Mouse (Mus musculus) ES-CJ7 (cell line): ENCODE measurements around the gene Olfr572.

Source experiments
- DNase-seq: peaks from one replicate; pipeline ENCODE4 v3.0.0; 2011; ENCODE audit warnings: low read depth, low spot score

The Olfr572 gene

DNA sequence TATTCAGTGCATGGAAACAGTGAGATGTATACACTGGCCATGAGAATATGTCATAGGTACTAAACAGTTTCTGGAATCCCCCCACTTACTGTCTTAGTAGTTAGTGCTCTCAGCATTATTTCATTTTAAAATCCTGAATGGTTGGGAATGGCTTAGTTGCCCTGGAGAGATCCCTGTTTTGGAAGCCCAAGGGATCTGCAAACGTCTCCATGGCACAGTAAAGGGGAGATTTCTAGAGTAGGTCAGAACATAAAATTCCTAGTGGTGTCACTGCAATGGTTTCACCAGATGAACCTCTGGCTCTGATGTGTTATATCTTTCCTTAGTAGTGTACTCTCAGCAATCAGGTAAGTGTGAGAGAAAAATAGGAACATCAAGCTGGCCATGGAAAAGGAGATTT, at the start of gene Olfr572:
Olfr572 (plus strand) TSS at position 301 of the 400 bp plus-strand sequence.
- DNase-seq = no peak

DNA sequence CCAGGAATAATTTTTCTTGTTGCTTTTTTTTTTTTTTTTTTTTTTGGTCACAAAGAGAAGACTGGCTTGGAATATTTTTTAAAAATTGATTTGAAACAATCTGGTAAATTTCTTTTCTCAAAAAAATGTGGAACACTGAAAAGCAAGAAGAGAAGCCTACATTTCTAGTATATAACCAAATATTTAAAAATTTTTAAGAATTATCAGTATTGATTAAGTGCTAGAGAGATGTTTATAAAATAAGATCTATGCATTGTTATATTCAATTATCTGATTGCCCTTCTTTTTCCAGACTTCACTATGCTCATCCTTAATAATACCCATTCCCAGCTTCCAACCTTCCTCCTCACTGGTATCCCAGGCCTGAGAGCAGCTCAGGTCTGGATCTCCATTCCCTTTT, 47.4 kb upstream of the Olfr572 start, which contains the start of gene Olfr568:
Olfr568 (plus strand) TSS at position 301 of the 400 bp plus-strand sequence.
- DNase-seq = no peak

DNA sequence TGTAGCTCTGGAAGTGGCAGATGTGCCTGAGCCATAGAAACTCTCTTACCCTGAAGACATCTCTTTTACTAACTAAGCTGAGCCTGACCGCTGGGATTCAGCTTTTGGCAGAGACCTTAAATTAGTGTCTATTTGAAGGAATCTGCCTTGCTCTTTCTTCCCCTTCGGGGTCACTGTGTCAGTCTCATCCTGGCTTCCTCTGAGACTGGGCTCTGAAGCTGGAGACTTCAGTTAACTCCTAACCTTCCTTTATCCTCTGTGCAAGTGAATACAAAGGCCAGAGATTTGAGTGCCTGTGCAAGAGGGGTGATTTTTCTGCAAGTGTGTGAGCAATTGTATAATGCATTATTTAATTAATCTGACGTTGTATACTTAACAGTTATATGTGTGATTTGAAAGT, 33.4 kb upstream of the Olfr572 start, which contains the start of gene Olfr569:
Olfr569 (minus strand) TSS at position 101 of the 400 bp plus-strand sequence.
- no peak for DNase-seq

DNA sequence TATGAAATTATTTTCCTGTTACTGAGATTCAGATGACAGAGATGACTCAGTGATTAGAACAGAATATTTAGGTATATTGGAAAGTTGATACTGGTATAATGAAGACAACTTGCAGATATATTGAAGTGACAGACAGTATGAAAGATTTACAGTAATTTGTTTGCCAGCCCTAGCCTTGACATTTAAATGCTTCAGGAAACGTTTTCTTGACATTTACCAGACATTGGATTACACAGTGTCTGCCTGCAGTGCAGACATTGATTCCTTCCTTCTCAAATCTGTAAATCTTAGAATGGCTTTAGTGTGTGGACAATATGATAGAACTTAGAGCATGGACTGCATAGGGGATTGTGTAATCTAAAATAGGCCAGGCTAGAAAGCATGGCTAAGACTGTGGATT, 8.9 kb upstream of the Olfr572 start:
- DNase-seq = no peak

GRCm38 (mm10) chr7:102916405-102916804, 7.8 kb upstream of the Olfr572 start:
- DNase-seq = no peak

- DNase-seq = no peak
These were observed 7.0 kb upstream of the Olfr572 start, which contains the start of gene Olfr571 for GRCm38 (mm10) chr7:102917032-102917875. Gene Olfr571, minus strand, starts transcription at chr7:102917536.

DNA sequence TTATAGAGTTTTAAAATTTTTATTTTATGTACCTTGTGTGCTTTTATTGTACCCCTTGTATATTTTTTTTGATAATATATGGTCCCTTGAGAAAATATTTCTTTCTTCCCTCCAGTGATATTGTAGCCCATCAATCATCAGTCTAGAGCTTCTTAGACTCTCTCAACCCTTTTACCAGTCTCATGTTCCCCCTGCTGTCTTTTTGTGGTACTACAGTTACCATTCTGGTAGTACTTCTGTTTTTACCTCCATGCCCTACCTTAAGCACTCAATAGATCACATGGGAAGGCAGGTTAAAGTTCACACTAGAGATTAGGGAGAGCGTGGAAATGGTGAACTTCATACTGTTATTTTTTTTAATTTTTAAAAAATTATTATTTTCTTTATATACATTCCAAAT, 4.6 kb upstream of the Olfr572 start:
- DNase-seq = peak; percentile 72

DNA sequence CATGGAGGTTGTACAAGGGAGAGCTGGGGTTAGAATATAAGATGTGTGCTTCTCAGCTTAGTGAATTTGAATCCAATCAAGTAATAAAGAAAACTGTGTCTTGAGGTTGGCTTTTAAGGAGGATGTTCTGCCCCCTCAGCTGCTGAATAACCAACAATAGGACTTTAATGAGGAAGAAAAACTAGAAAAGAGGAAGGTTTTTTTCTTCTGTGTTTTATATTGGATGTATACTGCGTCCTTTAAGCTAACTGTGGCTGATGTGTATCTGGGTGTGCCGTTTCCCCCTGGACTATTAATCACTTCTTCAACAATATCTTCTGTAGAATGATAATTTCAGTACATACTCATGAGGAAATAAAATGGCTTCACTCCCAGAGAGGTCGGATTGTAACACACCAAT, 2.9 kb downstream of the Olfr572 start:
- no peak for DNase-seq

- no peak for DNase-seq
These were observed 18.3 kb downstream of the Olfr572 start, which contains the start of gene Olfr573-ps1 for GRCm38 (mm10) chr7:102942475-102942874. Gene Olfr573-ps1, minus strand, starts transcription at chr7:102942575.

GRCm38 (mm10) chr7:102943417-102943816, 19.2 kb downstream of the Olfr572 start:
- no peak for DNase-seq

- DNase-seq = no peak
These were observed 24.0 kb downstream of the Olfr572 start, which contains the start of gene Olfr574 for GRCm38 (mm10) chr7:102948167-102948566. Gene Olfr574, plus strand, starts transcription at chr7:102948467.

- no peak for DNase-seq
These were observed 26.5 kb downstream of the Olfr572 start for GRCm38 (mm10) chr7:102950732-102951131.

DNA sequence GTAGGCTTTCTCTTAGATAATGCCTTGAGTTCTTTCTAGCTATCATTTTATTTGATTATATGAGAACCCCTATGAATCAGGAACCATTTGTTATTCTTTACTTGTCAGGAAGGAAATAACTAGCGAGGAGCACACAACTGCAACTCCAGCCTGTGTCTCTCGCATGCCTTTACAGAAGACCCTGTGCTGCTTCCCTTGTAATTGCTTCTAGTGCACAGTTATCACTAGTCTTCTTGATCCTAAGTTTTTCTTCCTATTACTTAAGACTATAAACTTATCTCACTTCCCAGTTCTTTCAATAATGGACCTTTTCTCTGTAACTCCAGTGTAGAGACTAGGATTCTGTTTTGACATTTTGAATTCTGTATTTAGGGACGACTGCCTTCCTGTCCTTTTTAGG, 33.9 kb downstream of the Olfr572 start:
- no peak for DNase-seq

- DNase-seq = no peak
These were observed 34.4 kb downstream of the Olfr572 start, which contains the start of gene Olfr575 for GRCm38 (mm10) chr7:102958593-102958992. Gene Olfr575, minus strand, starts transcription at chr7:102958775.

DNA sequence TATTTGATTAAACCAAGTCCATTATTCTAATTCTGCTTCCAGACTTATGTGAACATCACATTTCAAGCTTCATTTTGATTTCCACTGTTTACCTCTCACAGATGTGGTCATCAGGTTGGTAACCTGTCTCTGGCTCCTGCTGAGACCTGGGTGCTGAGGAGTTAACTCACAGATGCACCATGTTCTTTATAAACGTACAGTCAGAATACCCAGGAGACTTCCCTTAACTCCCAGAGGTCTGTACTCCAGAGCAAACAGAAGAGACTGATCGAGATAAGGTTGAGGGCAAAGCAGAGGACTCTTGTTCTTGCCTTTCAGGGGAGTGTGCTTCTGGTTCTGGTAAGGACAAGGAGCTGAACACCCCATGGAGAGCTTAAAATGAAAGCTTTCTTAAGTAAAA, 38.2 kb downstream of the Olfr572 start, which contains the start of gene Olfr576:
Olfr576 (plus strand) TSS at position 301 of the 400 bp plus-strand sequence.
- no peak for DNase-seq

GRCm38 (mm10) chr7:102974399-102974798, 50.2 kb downstream of the Olfr572 start:
- DNase-seq = no peak

- DNase-seq = no peak
These were observed 51.6 kb downstream of the Olfr572 start, which contains the start of gene Olfr577 for GRCm38 (mm10) chr7:102975843-102976242. Gene Olfr577, minus strand, starts transcription at chr7:102975943.
